Mouse (Mus musculus): ENCODE data around the gene Ddx27.

Gene Ddx27

DNA sequence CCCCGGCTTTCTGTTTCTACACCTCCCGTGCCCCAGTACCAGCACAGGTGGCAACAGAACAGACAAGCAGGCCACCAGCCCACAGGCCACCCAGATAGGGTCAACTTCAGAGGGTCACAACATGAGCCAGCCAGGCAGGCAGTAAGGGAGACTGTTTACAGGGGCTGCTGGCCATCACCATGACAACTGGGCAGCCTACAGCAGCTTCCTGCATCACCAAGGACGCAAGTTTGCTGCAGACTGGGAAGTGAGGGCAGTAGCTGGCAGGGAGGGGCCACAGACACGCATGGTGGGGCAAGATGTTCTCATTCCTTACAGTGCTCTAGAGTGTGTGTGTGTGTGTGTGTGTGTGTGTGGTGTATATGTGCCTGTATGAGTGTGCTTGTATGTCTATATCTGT lies 66.6 kb downstream of the Ddx27 start:
- DNase-seq (ENCODE audit: low read depth, low spot score): no peak

All from retina, adult 2 months (tissue).